Mouse (Mus musculus) liver, embryonic 16.5 days (tissue): Measurements from ENCODE around the gene Tmem156. TPM values are rescaled to one million over a fixed set of nuclear protein-coding genes. Genes with fewer than 3 reads are reported as not detected.

ENCODE experiments used
- ATAC-seq: fragments of 200-750 bp; cut with Nextera tagmentation; 2 replicates; pipeline ENCODE4 v1.8.0; 2017; ENCODE audit warnings: low read depth, mild to moderate bottlenecking, moderate number of reproducible peaks, moderate library complexity
- H3K27ac ChIP-seq: fragments of 300-500 bp; sonication (generic); 2 replicates; pipeline ENCODE4 v1.5.1; 2014; ENCODE audit warnings: mild to moderate bottlenecking, low read length
- H3K27me3 ChIP-seq: fragments of 300-500 bp; sonication (generic); 2 replicates; pipeline ENCODE4 v1.6.1; 2014; ENCODE audit warnings: low read depth, low read length, mixed read lengths; ENCODE audit not compliant: control insufficient read depth, insufficient read depth
- H3K36me3 ChIP-seq: fragments of 300-500 bp; sonication (generic); 2 replicates; pipeline ENCODE4 v1.6.1; 2014; ENCODE audit warnings: mild to moderate bottlenecking; ENCODE audit not compliant: control insufficient read depth, insufficient read depth
- H3K4me1 ChIP-seq: fragments of 300-500 bp; sonication (generic); 2 replicates; pipeline ENCODE4 v1.6.1; 2014; ENCODE audit warnings: low read depth, low read length, mixed read lengths; ENCODE audit not compliant: control insufficient read depth
- H3K4me2 ChIP-seq: fragments of 300-500 bp; sonication (generic); 2 replicates; pipeline ENCODE4 v1.6.1; 2014; ENCODE audit warnings: low read depth, low read length, mixed read lengths
- H3K4me3 ChIP-seq: fragments of 300-500 bp; sonication (generic); 2 replicates; pipeline ENCODE4 v1.5.1; 2014; ENCODE audit warnings: low read depth, mild to moderate bottlenecking, low read length
- H3K9ac ChIP-seq: fragments of 300-500 bp; sonication (generic); 2 replicates; pipeline ENCODE4 v1.6.1; 2014; ENCODE audit warnings: low read depth, low read length
- H3K9me3 ChIP-seq: fragments of 300-500 bp; sonication (generic); replicated peaks from 2 replicates; pipeline ENCODE4 v1.6.1; 2016; ENCODE audit warnings: low read length; ENCODE audit not compliant: control insufficient read depth
- WGBS: fragments of 180-500 bp; shearing (Covaris S2); extraction: QIAGEN DNeasy Blood & Tissue Kit; methylation state at CpG from one replicate; pipeline ENCODE4 v1.1.7; 2014; ENCODE audit not compliant: insufficient replicate concordance; 5-methylcytosine and 5-hydroxymethylcytosine counted together
- polyA plus RNA-seq: library from polyadenylated mRNA; unstranded; fragments of >200 nt; fragmentation: Nextera tagmentation; extraction: Ambion mirVana; gene quantifications from 2 replicates; pipeline ENCODE4 v1.2.1, GENCODE M21; 2015

The Tmem156 gene
- polyA plus RNA-seq, 1 experiment from 2014 or later, result 0.64 TPM

DNA sequence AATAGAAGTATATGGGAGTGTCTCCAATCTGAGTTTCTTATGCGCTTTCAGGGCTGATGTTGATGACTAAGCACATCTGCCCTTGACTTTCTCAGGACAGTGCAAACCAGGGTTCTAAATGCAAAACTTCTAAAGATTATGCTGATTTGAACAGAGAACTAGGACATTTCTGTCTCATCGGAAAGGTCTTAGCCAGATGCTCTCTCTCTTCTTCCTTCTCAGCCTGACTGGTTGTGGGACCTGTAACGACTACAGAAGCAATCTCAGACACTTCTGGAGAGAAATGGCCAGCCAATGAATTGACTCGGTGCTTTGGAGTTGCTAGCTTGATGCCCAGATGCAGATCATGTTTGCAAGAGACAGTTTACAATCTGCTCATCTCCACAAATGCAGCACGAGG, 42.1 kb downstream of the Tmem156 start:
- no peaks in the 10 kb centered on the region for H3K9me3 ChIP-seq
- no peaks in the 10 kb centered on the region for H3K36me3 ChIP-seq
- H3K4me3 ChIP-seq, result no peak overlapping the region
- H3K27me3 ChIP-seq, result no peaks in the 10 kb centered on the region
- no peak overlapping the region for H3K4me2 ChIP-seq
- no peak overlapping the region for H3K9ac ChIP-seq
- H3K4me1 ChIP-seq, result no peaks in the 10 kb centered on the region
- H3K27ac ChIP-seq, result no peak overlapping the region
- no peak for ATAC-seq
- 67% methylated on average over 5 of the region's 5 CpGs for WGBS

DNA sequence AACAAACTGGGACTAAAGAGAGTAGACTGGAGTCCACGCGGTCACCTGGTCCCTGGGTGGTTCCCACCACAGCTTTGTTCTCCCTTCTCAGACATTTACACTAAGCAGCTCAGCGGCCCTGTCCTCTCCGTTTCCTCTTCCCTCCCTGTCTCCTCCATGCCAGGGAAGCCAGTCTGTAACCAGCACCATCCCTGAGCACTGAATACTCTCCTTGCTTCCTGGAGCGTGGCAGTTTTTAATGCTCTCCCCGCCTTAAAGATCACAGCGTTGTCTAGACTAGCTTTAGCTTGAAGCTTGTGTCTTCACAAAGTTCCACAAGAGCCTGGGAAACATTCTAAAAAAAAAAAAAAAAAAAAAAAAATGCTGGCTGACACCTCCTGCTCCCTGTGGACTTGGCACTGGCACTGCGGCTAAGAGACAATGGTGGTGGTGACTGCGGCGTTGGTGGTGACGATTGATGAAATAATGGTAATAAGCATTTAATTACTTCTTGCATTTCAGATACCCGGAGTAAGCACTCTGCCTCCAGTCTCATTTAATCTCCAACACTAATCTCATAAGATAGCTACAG, 44.6 kb downstream of the Tmem156 start:
- Histone ChIP-seq H3K36me3 (no peaks in the 10 kb centered on the region), H3K9me3 (no peaks in the 10 kb centered on the region), H3K27me3 (no peaks in the 10 kb centered on the region), H3K4me3 (no peak overlapping the region), H3K4me2 (no peak overlapping the region), H3K9ac (no peak overlapping the region), H3K4me1 (no peaks in the 10 kb centered on the region), H3K27ac (no peak overlapping the region)
- 67% methylated on average over 12 of the region's 12 CpGs for WGBS
- no peak for ATAC-seq

DNA sequence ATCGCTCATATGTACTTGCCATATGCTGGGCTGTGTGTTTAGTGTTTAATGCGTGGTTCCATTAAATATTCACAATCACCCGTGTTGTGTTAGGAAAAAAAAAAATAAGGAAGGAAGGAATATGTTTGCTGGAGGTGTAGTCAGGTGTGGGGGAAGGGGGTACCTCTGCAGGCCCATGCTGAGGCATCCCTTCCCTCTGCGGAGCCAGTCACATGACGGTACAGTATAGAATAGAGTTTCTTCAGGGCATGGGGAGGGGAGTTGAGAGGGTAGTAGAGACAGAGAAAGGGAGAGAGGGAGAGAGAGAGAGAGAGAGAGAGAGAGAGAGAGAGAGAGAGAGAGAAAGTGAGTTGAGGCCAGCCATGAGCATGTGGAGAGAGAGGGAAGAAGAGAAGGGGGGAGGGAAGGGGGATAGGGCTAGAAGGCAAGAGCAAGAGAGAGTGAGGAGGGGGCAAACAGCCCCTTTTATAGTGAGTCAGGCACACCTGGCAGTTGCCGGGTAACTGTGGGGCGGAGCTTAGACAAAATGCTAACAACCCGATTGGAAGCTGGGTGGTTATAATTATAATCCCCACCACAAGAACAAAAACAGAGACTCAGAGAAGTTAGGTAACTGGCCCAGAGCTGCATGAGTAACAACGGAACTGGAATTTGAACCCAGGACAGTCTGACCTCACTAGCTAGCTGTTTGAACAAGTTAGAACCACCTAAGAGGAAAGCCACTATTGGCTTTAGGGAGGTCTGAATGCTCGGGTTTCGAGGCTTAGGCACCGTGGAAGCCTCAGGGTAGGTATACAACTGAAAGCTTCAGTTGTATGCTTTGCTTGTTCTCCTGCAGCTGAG, 45.3 kb downstream of the Tmem156 start:
- no peak overlapping the region for H3K27ac ChIP-seq
- no peak overlapping the region for H3K4me2 ChIP-seq
- WGBS, result 61% methylated on average over 12 of the region's 12 CpGs
- no peaks in the 10 kb centered on the region for H3K4me1 ChIP-seq
- no peaks in the 10 kb centered on the region for H3K36me3 ChIP-seq
- H3K9me3 ChIP-seq, result no peaks in the 10 kb centered on the region
- ATAC-seq, result no peak
- H3K9ac ChIP-seq, result no peak overlapping the region
- H3K4me3 ChIP-seq, result no peak overlapping the region
- H3K27me3 ChIP-seq, result no peaks in the 10 kb centered on the region

DNA sequence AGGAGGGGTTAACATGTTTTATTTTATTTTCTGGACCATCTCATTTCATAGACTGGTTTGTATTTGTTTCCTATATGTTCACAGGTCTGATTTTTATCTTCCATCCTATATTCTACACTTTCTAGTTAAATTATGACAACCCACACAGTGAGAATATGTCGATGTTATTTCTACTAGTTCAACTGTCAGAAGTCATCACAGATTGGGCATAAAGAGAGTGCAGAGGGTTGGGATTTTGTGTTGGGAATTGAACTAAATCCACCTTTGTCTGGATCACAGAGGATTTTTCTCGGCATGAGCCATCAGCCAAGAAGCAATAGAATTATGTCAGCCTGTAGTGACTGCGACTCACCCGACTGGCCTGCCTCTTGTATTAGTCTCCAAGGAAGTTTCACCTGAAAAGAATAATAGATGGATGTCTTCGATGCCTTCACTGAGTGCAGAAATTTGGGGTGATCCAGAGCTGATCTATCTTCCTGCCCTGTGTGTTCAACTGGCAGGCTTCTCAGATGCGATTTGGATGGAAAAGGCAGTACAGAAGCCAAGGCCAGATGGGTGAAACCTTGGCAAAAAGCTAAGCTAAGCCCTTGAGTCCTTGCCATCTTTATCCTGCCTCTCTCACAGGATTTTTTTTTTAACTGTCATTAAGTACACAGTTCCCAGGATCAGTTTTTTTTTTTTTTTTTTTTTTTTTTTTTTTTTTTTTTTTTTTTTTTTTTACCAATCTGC, 46.1 kb downstream of the Tmem156 start:
- H3K4me3 ChIP-seq, result no peak overlapping the region
- no peaks in the 10 kb centered on the region for H3K4me1 ChIP-seq
- WGBS, result 68% methylated on average over 6 of the region's 6 CpGs
- no peaks in the 10 kb centered on the region for H3K27me3 ChIP-seq
- ATAC-seq, result no peak
- no peaks in the 10 kb centered on the region for H3K9me3 ChIP-seq
- H3K27ac ChIP-seq, result no peak overlapping the region
- no peaks in the 10 kb centered on the region for H3K36me3 ChIP-seq
- no peak overlapping the region for H3K9ac ChIP-seq
- H3K4me2 ChIP-seq, result no peak overlapping the region

DNA sequence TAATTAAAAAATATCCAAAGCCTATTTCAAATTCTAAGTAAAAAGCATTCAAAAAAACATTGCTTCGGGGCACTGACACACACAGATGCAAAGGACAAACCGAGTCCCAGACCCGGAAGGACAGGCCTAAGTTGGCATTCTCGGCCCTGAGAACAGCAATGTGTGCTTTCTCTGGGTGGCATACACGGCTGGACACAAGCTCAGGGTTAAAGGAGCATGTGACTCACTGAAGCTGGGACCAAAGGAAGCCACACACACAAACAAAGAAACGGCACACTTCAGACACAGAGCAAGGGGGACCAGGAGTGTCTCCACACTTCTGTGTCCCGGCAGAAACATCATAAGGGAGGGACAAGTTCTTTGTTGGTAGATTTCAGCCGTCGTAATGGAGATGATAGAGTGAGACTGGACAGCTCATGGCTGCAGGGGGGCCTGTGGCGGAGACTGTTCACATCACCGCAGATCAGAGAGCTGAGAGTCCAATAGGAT, 48.5 kb downstream of the Tmem156 start:
- Histone ChIP-seq H3K27me3 (no peaks in the 10 kb centered on the region), H3K9me3 (no peaks in the 10 kb centered on the region), H3K4me1 (no peaks in the 10 kb centered on the region), H3K4me3 (no peak overlapping the region), H3K27ac (no peak overlapping the region), H3K36me3 (no peaks in the 10 kb centered on the region; the same call in 1 of the 2 replicates), H3K9ac (no peak overlapping the region), H3K4me2 (no peak overlapping the region)
- WGBS, result 74% methylated on average over 11 of the region's 11 CpGs
- no peak for ATAC-seq

DNA sequence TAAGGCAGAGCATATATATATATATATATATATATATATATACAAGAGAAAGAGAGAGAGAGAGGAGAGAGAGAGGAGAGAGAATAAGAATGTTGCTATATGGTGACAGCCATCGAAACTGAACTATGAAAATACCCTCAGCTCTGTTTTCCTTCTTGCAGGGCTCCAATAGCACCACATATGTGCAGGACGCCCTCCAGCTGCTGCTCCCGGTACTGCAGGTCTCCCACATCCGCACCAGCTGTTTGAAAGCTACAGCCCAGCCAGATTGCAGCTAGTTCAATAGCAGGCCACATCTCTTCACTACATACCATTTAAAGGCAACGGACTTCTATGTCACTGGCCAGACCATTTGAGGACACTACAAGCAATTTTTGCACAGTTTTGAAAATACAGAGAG, 51.5 kb downstream of the Tmem156 start:
- no peaks in the 10 kb centered on the region for H3K27me3 ChIP-seq
- no peak overlapping the region for H3K4me3 ChIP-seq
- no peaks in the 10 kb centered on the region for H3K4me1 ChIP-seq
- no peaks in the 10 kb centered on the region; the same call in 1 of the 2 replicates for H3K36me3 ChIP-seq
- 51% methylated on average over 5 of the region's 5 CpGs for WGBS
- no peak overlapping the region for H3K4me2 ChIP-seq
- H3K9ac ChIP-seq, result no peak overlapping the region
- H3K9me3 ChIP-seq, result no peaks in the 10 kb centered on the region
- no peak for ATAC-seq
- no peak overlapping the region for H3K27ac ChIP-seq

DNA sequence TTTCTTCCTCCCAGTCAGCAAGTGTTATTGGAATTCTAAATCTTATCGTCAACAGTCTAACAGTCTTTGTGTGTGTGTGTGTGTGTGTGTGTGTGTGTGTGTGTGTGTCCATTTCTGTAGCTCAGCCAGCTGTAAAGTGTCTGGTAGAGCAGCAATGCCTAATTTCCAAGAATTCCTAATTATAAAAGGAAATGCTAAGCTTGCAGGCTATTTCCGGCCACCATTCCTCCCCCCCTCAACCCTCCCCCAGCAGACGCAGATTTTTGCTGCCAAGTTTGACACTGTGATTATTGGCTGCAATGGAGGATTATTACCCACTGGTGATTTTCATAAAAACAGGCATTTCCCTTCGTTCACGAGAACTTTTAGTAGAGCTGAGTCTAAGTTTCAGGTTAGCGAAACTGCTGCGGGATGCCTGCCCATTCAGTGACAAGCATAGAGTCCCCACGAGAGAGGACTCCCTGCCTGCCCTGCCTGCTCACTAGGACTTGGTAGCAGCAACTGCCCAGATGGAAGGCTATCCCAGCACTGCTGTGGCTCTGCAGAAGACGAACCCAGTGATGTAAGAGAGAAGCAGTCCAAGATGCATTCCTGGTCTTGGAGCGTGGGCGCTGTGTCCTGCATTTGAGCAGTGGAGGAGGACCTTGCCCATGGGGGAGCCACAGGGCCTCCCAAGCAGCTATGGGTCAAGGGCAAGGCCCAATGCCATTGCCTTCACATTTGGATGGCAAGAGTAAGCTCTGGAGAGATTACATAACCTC, 52.9 kb downstream of the Tmem156 start:
- ATAC-seq, result no peak
- Histone ChIP-seq H3K27ac (no peak overlapping the region), H3K4me2 (no peak overlapping the region), H3K9ac (no peak overlapping the region), H3K4me3 (no peak overlapping the region), H3K9me3 (no peaks in the 10 kb centered on the region), H3K27me3 (no peaks in the 10 kb centered on the region), H3K36me3 (no peaks in the 10 kb centered on the region; the same call in 1 of the 2 replicates), H3K4me1 (no peaks in the 10 kb centered on the region)
- WGBS, result 67% methylated on average over 11 of the region's 11 CpGs

DNA sequence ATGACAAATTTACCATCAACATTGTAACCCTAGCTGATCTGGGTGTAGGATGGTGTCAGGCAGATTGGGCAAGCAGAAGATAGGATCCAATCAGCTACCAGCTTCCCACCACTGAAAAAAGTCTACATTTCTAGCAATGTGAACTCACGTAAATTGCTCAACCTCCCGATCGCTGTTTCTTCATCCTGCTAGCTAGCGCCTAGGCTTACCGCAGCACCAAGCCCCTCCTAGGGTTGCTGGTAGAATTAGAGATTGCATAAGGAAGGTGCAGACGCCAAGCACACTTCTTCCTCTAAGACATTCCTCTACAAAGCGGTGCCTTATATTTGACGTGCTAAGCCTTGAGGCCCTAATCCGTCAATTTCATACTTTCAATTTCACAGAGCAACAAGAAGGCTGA, 53.6 kb downstream of the Tmem156 start:
- Histone ChIP-seq H3K4me3 (no peak overlapping the region), H3K4me1 (no peaks in the 10 kb centered on the region), H3K9ac (no peak overlapping the region), H3K36me3 (no peaks in the 10 kb centered on the region; the same call in 1 of the 2 replicates), H3K4me2 (no peak overlapping the region), H3K27ac (no peak overlapping the region), H3K27me3 (no peaks in the 10 kb centered on the region), H3K9me3 (no peaks in the 10 kb centered on the region)
- peak; percentile 32; the same call in 1 of the 2 replicates for ATAC-seq
- WGBS, result 60% methylated on average over 9 of the region's 9 CpGs
